In the genomic region with DNA sequence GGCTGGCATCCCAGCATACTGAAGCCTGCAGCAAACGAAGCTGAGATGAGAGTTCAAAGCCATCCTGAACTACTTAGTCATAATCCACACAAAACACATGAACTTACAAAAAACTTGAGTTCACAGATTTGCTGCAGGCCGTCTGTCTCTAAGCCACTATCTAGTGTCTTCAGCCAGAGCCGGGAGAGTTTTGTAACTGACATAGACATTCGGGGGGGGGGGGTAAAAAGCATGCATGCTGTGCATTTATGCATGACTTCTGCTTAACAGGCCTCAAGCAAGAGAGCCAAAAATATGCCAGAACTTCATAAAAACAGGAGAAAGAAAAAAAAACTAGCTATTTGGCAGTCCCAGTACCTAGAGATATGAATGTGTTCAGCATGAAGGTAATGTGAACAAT, we compare ENCODE assay signal across 15 mouse cellular contexts.
"Had no signal": no experiment of that assay in that cellular context is flagged by ENCODE, and none has a peak within 500 bp of the region (broad histone marks: within the 10 kb centered on the region; RNA-seq: fewer than 3 reads in every experiment).

No protein-coding gene starts in this region.

- H3K36me3 ChIP-seq: liver, embryonic 13.5 days; midbrain, embryonic 15.5 days; neural tube, embryonic 12.5 days; stomach, embryonic 15.5 days had no signal

- ATAC-seq: liver, postnatal 0 days; midbrain, embryonic 15.5 days had no signal

- H3K4me1 ChIP-seq: liver, embryonic 13.5 days; megakaryocyte, embryonic 14.5 days; midbrain, embryonic 15.5 days; neural tube, embryonic 12.5 days; stomach, embryonic 15.5 days had no signal

- H3K27me3 ChIP-seq: liver, embryonic 13.5 days; megakaryocyte, embryonic 14.5 days; midbrain, embryonic 15.5 days; neural tube, embryonic 12.5 days; stomach, embryonic 15.5 days had no signal

- DNase-seq: kidney, adult 18-20 months; kidney, postnatal 10 days; kidney, postnatal 4 days; liver, embryonic 13.5 days; liver, postnatal 0 days; lung, postnatal 14 days; thymus, adult 2 months; thymus, postnatal 25 days had no signal

- H3K4me2 ChIP-seq: liver, embryonic 13.5 days; midbrain, embryonic 11.5 days; midbrain, embryonic 15.5 days; neural tube, embryonic 12.5 days; stomach, embryonic 15.5 days had no signal

- H3K27ac ChIP-seq: layer of hippocampus, adult 2 months; liver, embryonic 13.5 days; macrophage; midbrain, embryonic 15.5 days; neural tube, embryonic 12.5 days; stomach, embryonic 15.5 days had no signal

- H3K4me3 ChIP-seq: layer of hippocampus, adult 2 months; liver, embryonic 13.5 days; megakaryocyte, embryonic 14.5 days; midbrain, embryonic 15.5 days; neural tube, embryonic 12.5 days; stomach, embryonic 15.5 days had no signal

- H3K9ac ChIP-seq: liver, embryonic 13.5 days; liver, postnatal 0 days; midbrain, embryonic 15.5 days; neural tube, embryonic 12.5 days; stomach, embryonic 15.5 days had no signal

- H3K9me3 ChIP-seq: liver, embryonic 13.5 days; midbrain, embryonic 15.5 days; neural tube, embryonic 12.5 days; stomach, embryonic 15.5 days had no signal
